Mouse (Mus musculus) hindbrain, embryonic 12.5 days (tissue): ENCODE results near the gene Gm5105. TPM values are rescaled to one million over a fixed set of nuclear protein-coding genes. Genes with fewer than 3 reads are reported as not detected.

Source experiments
- ATAC-seq: fragments of 200-750 bp; cut with Nextera tagmentation; 2 replicates; pipeline ENCODE4 v1.8.0; 2017; ENCODE audit warnings: moderate TSS enrichment; ENCODE audit not compliant: low FRiP score
- H3K27ac ChIP-seq: fragments of 300-500 bp; sonication (generic); 2 replicates; pipeline ENCODE4 v1.5.1; 2016; ENCODE audit warnings: mild to moderate bottlenecking
- H3K27me3 ChIP-seq: fragments of 300-500 bp; sonication (generic); 2 replicates; pipeline ENCODE4 v1.6.1; 2016; ENCODE audit warnings: mild to moderate bottlenecking
- H3K36me3 ChIP-seq: fragments of 300-500 bp; sonication (generic); 2 replicates; pipeline ENCODE4 v1.6.1; 2016; ENCODE audit warnings: mild to moderate bottlenecking
- H3K4me1 ChIP-seq: fragments of 300-500 bp; sonication (generic); 2 replicates; pipeline ENCODE4 v1.6.1; 2016
- H3K4me2 ChIP-seq: fragments of 300-500 bp; sonication (generic); replicated peaks from 2 replicates; pipeline ENCODE4 v1.6.1; 2016; ENCODE audit warnings: mild to moderate bottlenecking
- H3K4me3 ChIP-seq: fragments of 300-500 bp; sonication (generic); 2 replicates; pipeline ENCODE4 v1.5.1; 2016; ENCODE audit warnings: mild to moderate bottlenecking
- H3K9ac ChIP-seq: fragments of 300-500 bp; sonication (generic); 2 replicates; pipeline ENCODE4 v1.6.1; 2016; ENCODE audit warnings: mild to moderate bottlenecking, moderate library complexity
- H3K9me3 ChIP-seq: fragments of 300-500 bp; sonication (generic); replicated peaks from 2 replicates; pipeline ENCODE4 v1.6.1; 2016; ENCODE audit warnings: mild to moderate bottlenecking
- WGBS: fragments of 180-500 bp; shearing (Covaris S2); methylation state at CpG from one replicate; pipeline ENCODE4 v1.1.7; 2016; 5-methylcytosine and 5-hydroxymethylcytosine counted together
- polyA plus RNA-seq: library from polyadenylated mRNA; unstranded; fragments of >200 nt; fragmentation: Nextera tagmentation; extraction: Ambion mirVana; gene quantifications from 2 replicates; pipeline ENCODE4 v1.2.1, GENCODE M21; 2016

The Gm5105 gene
- polyA plus RNA-seq, 1 experiment from 2014 or later = not detected

DNA sequence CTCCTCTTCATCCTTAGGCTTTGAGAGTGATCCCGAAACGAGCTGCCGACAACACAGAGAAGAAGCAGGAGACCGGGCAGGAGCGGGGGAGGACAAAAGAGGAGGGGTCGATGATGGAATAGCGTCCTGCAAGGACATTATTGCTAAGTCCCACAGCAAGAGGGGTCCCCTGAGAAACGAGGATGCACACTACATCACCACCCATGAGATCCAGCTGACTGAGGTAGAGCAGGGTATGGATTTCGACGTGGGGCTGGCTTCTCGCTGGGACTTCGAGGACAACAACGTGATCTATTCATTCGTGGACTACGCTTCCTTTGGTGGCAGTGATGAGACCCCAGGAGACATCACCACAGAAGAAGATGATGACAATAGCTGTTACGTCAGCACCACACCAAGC, 1.3 kb downstream of the Gm5105 start:
- WGBS = 74% methylated on average over 16 of the region's 16 CpGs

DNA sequence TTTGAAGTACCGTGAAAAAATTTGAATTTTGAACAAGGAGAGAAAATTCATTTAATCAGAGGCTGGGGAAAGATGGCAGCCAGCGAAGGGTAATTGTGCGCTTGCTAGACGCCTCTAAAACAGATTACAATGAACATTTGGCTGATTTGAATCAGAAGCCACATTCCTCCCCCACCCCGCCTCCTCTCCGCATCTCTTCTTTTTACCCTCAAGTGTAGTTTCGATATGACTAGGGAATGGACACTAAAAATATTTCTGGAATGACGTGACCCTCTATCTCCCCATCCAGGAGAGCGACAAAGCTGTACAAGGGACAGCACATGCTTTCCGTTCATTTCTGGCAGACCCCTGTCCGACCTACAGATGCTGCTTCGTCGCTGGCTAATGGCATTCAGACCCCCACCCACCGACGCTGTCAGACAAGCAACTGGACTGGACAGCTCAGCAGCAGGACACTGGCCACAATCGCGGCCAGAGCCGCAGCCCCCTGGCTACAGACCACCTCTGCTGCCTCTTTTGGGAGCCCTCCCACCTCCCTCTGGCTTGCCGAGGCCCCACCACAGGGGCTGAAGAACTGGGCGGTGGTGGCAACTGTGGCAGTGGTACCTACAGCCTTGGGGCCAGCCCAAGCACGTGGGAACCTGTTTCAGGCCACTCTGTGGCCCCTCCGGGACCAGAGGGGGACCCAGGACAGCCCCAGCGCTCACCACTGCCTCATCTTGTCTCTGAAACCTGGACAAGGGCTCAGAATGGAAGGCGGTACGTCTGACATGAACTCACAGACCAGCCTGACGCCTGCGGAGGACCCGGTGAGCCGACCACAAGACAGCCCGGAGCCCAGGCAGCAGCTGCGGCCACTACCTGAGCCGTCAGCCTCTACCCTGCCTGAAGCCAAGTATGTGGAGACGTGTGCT, 2.2 kb downstream of the Gm5105 start, which contains the start of gene 1110002E22Rik:
TSS of gene 1110002E22Rik (plus strand) at position 321 of the 914 bp plus-strand sequence.
- no peak within 1 kb of the TSS for H3K9ac ChIP-seq
- 0 out of 2 replicates have a peak within 1 kb of the TSS, but pooled peaks have one; percentile 3 for H3K4me2 ChIP-seq
- peak within 1 kb of the TSS; percentile 55 for H3K27ac ChIP-seq
- H3K4me3 ChIP-seq = no peak within 1 kb of the TSS
- H3K36me3 ChIP-seq = no peaks in the 10 kb centered on the region
- H3K9me3 ChIP-seq = no peaks in the 10 kb centered on the region
- peak; percentile 27; the same call in 1 of the 2 replicates for ATAC-seq
- H3K27me3 ChIP-seq = peaks cover 6% of the 10 kb centered on the region
- peaks cover 32% of the 10 kb centered on the region for H3K4me1 ChIP-seq
- 68% methylated on average over 33 of the region's 33 CpGs for WGBS

More for the DNA sequence above, 1.3 kb downstream of the Gm5105 start:
- Histone ChIP-seq H3K27me3 (peaks cover 6% of the 10 kb centered on the region), H3K4me3 (no peak overlapping the region), H3K9me3 (no peaks in the 10 kb centered on the region), H3K36me3 (no peaks in the 10 kb centered on the region), H3K4me1 (peaks cover 38% of the 10 kb centered on the region), H3K27ac (0 out of 2 replicates have a peak overlapping the region, but pooled peaks have one; percentile 46), H3K4me2 (peak overlapping the region; percentile 31; the same call in 1 of the 2 replicates), H3K9ac (no peak overlapping the region)
- 0 out of 2 replicates have a peak, but pooled peaks have one; percentile 9 for ATAC-seq

DNA sequence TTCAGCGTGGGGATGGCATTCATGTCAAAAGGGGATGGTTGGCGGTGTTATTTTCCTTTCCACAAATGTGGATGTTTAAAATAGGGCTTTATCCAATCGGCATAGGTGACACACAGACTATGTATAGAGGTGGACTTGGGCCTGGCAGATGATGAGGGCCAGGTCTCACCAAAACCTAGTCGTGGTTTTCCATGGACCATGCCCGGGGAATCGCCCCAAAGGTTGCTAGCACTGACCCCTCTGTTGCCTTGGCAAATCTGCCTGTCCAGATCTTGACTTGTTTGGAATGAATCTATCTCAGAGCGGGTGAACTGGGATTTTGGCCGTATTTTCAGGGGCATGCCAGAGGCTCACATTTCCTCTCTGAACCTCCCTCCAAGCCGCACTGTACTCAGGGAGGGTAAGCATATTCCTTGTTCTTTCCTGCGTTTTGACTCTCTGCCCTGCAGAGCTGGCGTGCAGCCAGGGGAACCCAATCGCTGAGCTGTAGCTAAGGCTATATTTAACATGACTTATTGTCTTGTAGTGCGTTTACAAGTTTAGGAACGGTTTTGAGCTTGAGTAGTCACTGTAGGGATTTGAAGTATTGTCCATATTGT, 3.4 kb downstream of the Gm5105 start:
- peaks cover 1% of the 10 kb centered on the region; the same call in 1 of the 2 replicates for H3K27me3 ChIP-seq
- no peaks in the 10 kb centered on the region for H3K36me3 ChIP-seq
- no peaks in the 10 kb centered on the region for H3K9me3 ChIP-seq
- no peak for ATAC-seq
- H3K9ac ChIP-seq = no peak overlapping the region
- no peak overlapping the region for H3K4me3 ChIP-seq
- no peak overlapping the region for H3K4me2 ChIP-seq
- H3K4me1 ChIP-seq = peaks cover 25% of the 10 kb centered on the region
- WGBS = 65% methylated on average over 14 of the region's 14 CpGs
- no peak overlapping the region for H3K27ac ChIP-seq

DNA sequence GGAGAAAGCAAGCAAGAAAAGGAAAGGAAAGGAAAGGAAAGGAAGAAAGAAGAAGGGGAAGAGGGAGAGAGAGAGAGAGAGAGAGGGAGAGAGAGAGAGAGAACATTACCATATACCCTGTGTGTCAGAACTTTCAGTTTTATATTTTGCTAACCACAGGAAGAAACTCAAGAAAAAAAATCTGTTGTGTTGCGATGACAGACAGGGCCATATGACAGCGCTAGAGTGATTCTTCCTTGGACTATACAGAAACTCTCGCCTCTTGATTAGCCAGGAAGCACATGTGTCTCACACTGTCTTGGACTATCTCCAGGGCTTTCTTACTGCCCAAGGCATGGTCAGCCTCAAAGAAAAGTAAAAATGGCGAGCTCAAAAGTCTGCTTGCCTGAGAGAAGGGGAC, 4.5 kb downstream of the Gm5105 start:
- Histone ChIP-seq H3K9me3 (no peaks in the 10 kb centered on the region), H3K27ac (no peak overlapping the region), H3K36me3 (no peaks in the 10 kb centered on the region), H3K27me3 (no peaks in the 10 kb centered on the region; the same call in 1 of the 2 replicates), H3K4me3 (no peak overlapping the region), H3K4me2 (no peak overlapping the region), H3K9ac (no peak overlapping the region), H3K4me1 (peaks cover 25% of the 10 kb centered on the region)
- WGBS = 89% methylated on average over 4 of the region's 4 CpGs
- no peak for ATAC-seq

DNA sequence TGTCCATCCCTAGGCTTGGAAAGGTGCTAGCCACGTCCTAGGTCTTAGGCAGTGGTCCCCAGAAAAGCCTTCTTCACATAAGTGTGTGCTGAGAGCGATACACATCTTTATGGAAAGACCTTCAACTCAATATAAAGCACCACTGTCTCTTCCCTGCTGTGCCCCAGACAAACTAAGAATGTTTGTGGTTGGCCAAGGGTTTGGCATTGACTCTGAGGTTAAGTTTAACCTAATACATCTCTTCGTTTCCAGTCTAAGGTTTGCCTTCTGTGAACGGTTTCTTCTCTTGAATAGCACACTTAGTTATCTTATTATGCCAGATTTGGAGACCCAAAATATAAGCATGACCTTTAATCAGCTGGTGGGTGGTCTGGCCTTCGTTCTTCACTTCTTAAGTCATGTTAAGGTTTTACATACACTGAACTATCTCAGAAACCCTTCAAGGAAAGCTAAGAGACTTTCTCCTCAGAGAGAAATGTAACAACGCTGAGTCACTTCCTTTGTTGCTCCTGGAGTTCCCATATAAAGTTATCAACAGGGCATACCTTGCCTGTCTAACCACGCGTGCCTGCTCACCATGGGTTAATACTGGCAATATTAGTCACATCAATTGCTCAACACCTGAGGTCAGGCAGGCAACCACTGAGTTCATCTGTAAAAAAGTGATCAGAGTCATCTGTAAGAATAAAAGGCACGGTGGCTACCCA, 5.8 kb downstream of the Gm5105 start:
- Histone ChIP-seq H3K9ac (no peak overlapping the region), H3K4me1 (peaks cover 20% of the 10 kb centered on the region), H3K36me3 (no peaks in the 10 kb centered on the region), H3K4me3 (no peak overlapping the region), H3K27ac (no peak overlapping the region), H3K4me2 (no peak overlapping the region), H3K27me3 (no peaks in the 10 kb centered on the region; the same call in 1 of the 2 replicates), H3K9me3 (no peaks in the 10 kb centered on the region)
- ATAC-seq = no peak
- WGBS = 91% methylated on average over 9 of the region's 9 CpGs

GRCm38 (mm10) chr3:138060429-138060828, 6.8 kb downstream of the Gm5105 start:
- no peak overlapping the region for H3K27ac ChIP-seq
- H3K27me3 ChIP-seq = no peaks in the 10 kb centered on the region
- no peaks in the 10 kb centered on the region for H3K36me3 ChIP-seq
- H3K4me2 ChIP-seq = no peak overlapping the region
- no peaks in the 10 kb centered on the region for H3K9me3 ChIP-seq
- H3K4me3 ChIP-seq = no peak overlapping the region
- peaks cover 11% of the 10 kb centered on the region for H3K4me1 ChIP-seq
- WGBS = 94% methylated on average over 7 of the region's 7 CpGs
- no peak for ATAC-seq
- H3K9ac ChIP-seq = no peak overlapping the region

DNA sequence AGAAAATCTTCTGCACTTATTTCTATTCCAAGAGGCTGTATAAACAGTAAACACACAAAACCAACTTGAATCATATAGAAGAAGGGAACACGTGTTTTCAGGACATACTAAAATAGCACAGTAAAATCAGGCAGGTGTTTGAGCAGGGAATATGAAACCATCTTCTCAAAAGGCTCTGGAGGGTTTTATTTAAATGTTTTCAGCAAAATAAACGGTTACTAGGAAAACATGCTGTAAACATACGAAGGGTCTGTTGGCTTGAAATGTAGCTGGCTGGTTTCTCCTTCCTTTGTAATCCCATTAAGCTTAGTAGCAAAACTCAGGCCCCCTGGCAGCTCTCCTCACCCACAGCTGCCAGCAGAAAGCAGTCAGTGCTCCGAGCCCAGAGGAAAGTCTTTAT, 9.0 kb downstream of the Gm5105 start:
- H3K36me3 ChIP-seq = no peaks in the 10 kb centered on the region
- 63% methylated on average over 4 of the region's 4 CpGs for WGBS
- no peak for ATAC-seq
- no peaks in the 10 kb centered on the region for H3K27me3 ChIP-seq
- H3K9me3 ChIP-seq = no peaks in the 10 kb centered on the region
- no peak overlapping the region for H3K9ac ChIP-seq
- H3K4me1 ChIP-seq = no peaks in the 10 kb centered on the region
- H3K4me3 ChIP-seq = no peak overlapping the region
- no peak overlapping the region for H3K27ac ChIP-seq
- H3K4me2 ChIP-seq = no peak overlapping the region

GRCm38 (mm10) chr3:138056976-138057375, 10.2 kb downstream of the Gm5105 start:
- WGBS = 54% methylated on average over 7 of the region's 7 CpGs
- H3K4me1 ChIP-seq = no peaks in the 10 kb centered on the region
- no peak overlapping the region for H3K9ac ChIP-seq
- ATAC-seq = no peak
- H3K27ac ChIP-seq = no peak overlapping the region
- no peak overlapping the region for H3K4me2 ChIP-seq
- no peak overlapping the region for H3K4me3 ChIP-seq
- H3K9me3 ChIP-seq = no peaks in the 10 kb centered on the region
- H3K27me3 ChIP-seq = no peaks in the 10 kb centered on the region
- no peaks in the 10 kb centered on the region for H3K36me3 ChIP-seq

DNA sequence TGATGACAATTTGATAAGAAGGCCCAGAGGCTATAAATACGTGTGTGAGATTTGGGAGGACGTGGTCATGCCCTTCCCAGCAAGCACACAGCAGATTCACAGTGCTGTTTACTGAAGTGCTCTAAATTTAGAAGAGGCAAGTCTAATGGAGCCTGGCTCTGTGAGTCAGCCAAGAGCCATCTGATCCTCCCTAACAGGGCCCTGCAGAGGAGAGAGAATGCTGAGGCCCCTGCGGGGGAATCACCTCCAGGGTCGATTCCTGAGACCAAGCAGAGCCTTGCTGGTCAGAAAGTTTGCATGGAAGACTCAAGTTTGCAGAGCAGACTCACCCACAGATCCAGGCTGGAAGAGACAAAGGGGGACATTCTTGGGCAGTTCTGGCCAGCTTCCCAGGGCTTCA, 13.2 kb downstream of the Gm5105 start:
- Histone ChIP-seq H3K9ac (no peak overlapping the region), H3K4me1 (no peaks in the 10 kb centered on the region), H3K27me3 (no peaks in the 10 kb centered on the region), H3K27ac (no peak overlapping the region), H3K36me3 (no peaks in the 10 kb centered on the region), H3K4me2 (no peak overlapping the region), H3K4me3 (no peak overlapping the region), H3K9me3 (no peaks in the 10 kb centered on the region)
- no peak for ATAC-seq
- 44% methylated on average over 4 of the region's 4 CpGs for WGBS

GRCm38 (mm10) chr3:138051431-138051830, 15.8 kb downstream of the Gm5105 start:
- 73% methylated on average over 3 of the region's 3 CpGs for WGBS
- no peak for ATAC-seq
- Histone ChIP-seq H3K9ac (no peak overlapping the region), H3K27ac (no peak overlapping the region), H3K4me3 (no peak overlapping the region), H3K4me1 (no peaks in the 10 kb centered on the region), H3K27me3 (no peaks in the 10 kb centered on the region), H3K4me2 (no peak overlapping the region), H3K36me3 (no peaks in the 10 kb centered on the region), H3K9me3 (no peaks in the 10 kb centered on the region)

- Histone ChIP-seq H3K9me3 (no peaks in the 10 kb centered on the region), H3K9ac (no peak overlapping the region), H3K4me2 (no peak overlapping the region), H3K4me3 (no peak overlapping the region), H3K27me3 (no peaks in the 10 kb centered on the region), H3K27ac (no peak overlapping the region), H3K4me1 (no peaks in the 10 kb centered on the region), H3K36me3 (no peaks in the 10 kb centered on the region)
- ATAC-seq = no peak
- WGBS = 89% methylated on average over 11 of the region's 11 CpGs
Observed at GRCm38 (mm10) chr3:138050772-138051171, 16.4 kb downstream of the Gm5105 start.

DNA sequence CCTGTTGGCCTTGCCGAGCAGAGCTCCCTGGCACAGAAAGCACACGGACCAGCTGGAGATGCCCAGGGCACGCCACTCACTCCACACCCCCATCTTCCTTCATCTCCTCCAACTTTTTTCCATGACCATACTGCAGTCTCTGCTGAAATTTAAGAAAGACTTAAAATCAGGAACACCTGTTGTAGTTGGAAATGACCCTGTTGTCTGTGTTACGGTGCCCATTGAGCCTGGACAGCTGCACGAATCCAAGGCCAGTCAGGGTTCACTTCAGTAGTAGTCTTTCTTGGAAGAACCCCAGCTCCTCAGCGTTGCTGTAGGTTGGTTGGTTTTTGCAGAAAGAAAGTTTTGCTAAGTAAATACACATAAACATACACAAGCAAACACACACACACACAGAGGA, 17.6 kb downstream of the Gm5105 start:
- ATAC-seq = no peak

More for the DNA sequence above, 17.6 kb downstream of the Gm5105 start:
- H3K9me3 ChIP-seq = no peaks in the 10 kb centered on the region
- no peak overlapping the region for H3K4me3 ChIP-seq
- no peaks in the 10 kb centered on the region for H3K36me3 ChIP-seq
- 88% methylated on average over 6 of the region's 6 CpGs for WGBS
- H3K27ac ChIP-seq = no peak overlapping the region
- no peaks in the 10 kb centered on the region for H3K4me1 ChIP-seq
- H3K9ac ChIP-seq = no peak overlapping the region
- no peaks in the 10 kb centered on the region for H3K27me3 ChIP-seq
- no peak overlapping the region for H3K4me2 ChIP-seq
